Mouse (Mus musculus): ENCODE measurements around the gene Defb18. TPM values are rescaled to one million over a fixed set of nuclear protein-coding genes. Genes with fewer than 3 reads are reported as not detected.
"Not testable (repeated sequence)": the region's sequence is repeated elsewhere in the genome, so short reads cannot be mapped to it uniquely, and the experiment has no call there.

The Defb18 gene
- not detected for total RNA-seq (2021)

GRCm38 (mm10) chr1:18237343-18237742 lies at the start of gene Defb18:
TSS of gene Defb18 (minus strand) at chr1:18237443.
- DNase-seq (ENCODE audit: extremely low spot score in 1 of 2, low spot score in 1 of 2): no peak

GRCm38 (mm10) chr1:18271095-18271494 lies 33.9 kb upstream of the Defb18 start:
- DNase-seq (ENCODE audit: extremely low spot score in 1 of 2, low spot score in 1 of 2): no peak

- no peak for DNase-seq (ENCODE audit: extremely low spot score in 1 of 2, low spot score in 1 of 2)
Observed at GRCm38 (mm10) chr1:18268845-18269244, 31.6 kb upstream of the Defb18 start.

- DNase-seq (ENCODE audit: extremely low spot score in 1 of 2, low spot score in 1 of 2): no peak
Observed at GRCm38 (mm10) chr1:18265038-18265437, 27.8 kb upstream of the Defb18 start, which contains the start of gene Defb41. TSS of gene Defb41 (minus strand) at chr1:18265138.

- DNase-seq (ENCODE audit: extremely low spot score in 1 of 2, low spot score in 1 of 2): not testable (repeated sequence)
Observed at GRCm38 (mm10) chr1:18245801-18246580, 8.7 kb upstream of the Defb18 start.

- DNase-seq (ENCODE audit: extremely low spot score in 1 of 2, low spot score in 1 of 2): no peak
Observed at GRCm38 (mm10) chr1:18223385-18223945, 13.8 kb downstream of the Defb18 start.

- DNase-seq (ENCODE audit: extremely low spot score in 1 of 2, low spot score in 1 of 2): no peak
Observed at GRCm38 (mm10) chr1:18191719-18192118, 45.5 kb downstream of the Defb18 start.

GRCm38 (mm10) chr1:18190714-18191712 lies 46.2 kb downstream of the Defb18 start:
- DNase-seq (ENCODE audit: extremely low spot score in 1 of 2, low spot score in 1 of 2): no peak

Other genes with a start within 250 kb of the Defb18 start
- not detected for gene Crisp4, start 91.5 kb downstream of the Defb18 start, total RNA-seq (2021)
- gene Defb41, start 27.7 kb upstream of the Defb18 start, total RNA-seq (2021): not detected

Measured in layer of hippocampus, postnatal 25 days (tissue).